Mouse (Mus musculus): ENCODE results near the gene Safb2. TPM values are rescaled to one million over a fixed set of nuclear protein-coding genes. Genes with fewer than 3 reads are reported as not detected.

The Safb2 gene
- polyA plus RNA-seq, 1 experiment from 2014 or later: 69.4 TPM

GRCm38 (mm10) chr17:56514330-56514729 is 70.1 kb downstream of the Safb2 start:
- ATAC-seq (ENCODE audit: insufficient read depth): no peak
- no peak for DNase-seq
- TF ChIP-seq CTCF (IDR thresholded peaks at IDR 0.05; ENCODE audit: low read depth): no peak
- no peaks in the 10 kb centered on the region for H3K36me3 ChIP-seq (ENCODE audit: insufficient read depth)
- no peak overlapping the region for H3K4me3 ChIP-seq (ENCODE audit: low read depth, low read length)
- no peak overlapping the region for H3K4me2 ChIP-seq
- H3K27me3 ChIP-seq (ENCODE audit: insufficient read depth, low read length): peaks cover 39% of the 10 kb centered on the region
- H3K4me1 ChIP-seq (ENCODE audit: insufficient read depth): peaks cover 3% of the 10 kb centered on the region; the same call in 1 of the 2 replicates
- H3K9me3 ChIP-seq (ENCODE audit: low read depth, low read length): no peaks in the 10 kb centered on the region
- H3K9ac ChIP-seq: no peak overlapping the region
- no peak overlapping the region for H3K27ac ChIP-seq (ENCODE audit: low read depth)

DNA sequence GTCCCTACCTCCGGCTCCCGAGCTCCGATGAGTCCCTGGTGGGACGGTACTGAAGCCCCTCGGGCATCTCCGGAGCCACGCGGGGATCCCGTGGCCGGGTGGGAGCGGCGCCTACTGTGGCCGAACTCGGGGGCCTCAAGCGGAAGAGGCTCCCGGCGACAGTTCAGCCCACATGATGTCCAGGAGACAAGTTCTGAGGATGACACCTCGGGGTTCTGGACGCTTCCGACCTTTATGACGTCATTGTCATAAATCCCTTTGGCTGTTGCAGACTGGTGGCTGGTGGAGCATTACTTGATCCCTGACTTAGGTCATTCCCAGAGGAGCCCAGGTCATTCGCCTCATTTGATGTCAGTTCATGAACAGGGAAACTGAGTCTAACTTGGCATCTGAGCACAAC is 72.1 kb downstream of the Safb2 start, which contains the start of gene Znrf4:
Znrf4 (minus strand) TSS at position 122 of the 400 bp plus-strand sequence.
- H3K27ac ChIP-seq (ENCODE audit: low read depth): no peak within 1 kb of the TSS
- no peaks in the 10 kb centered on the region for H3K9me3 ChIP-seq (ENCODE audit: low read depth, low read length)
- no peak for TF ChIP-seq CTCF (IDR thresholded peaks at IDR 0.05; ENCODE audit: low read depth)
- peaks cover 48% of the 10 kb centered on the region for H3K27me3 ChIP-seq (ENCODE audit: insufficient read depth, low read length)
- H3K4me2 ChIP-seq: peak within 1 kb of the TSS; percentile 54
- H3K4me3 ChIP-seq (ENCODE audit: low read depth, low read length): peak within 1 kb of the TSS; percentile 22
- DNase-seq (no peak), ATAC-seq (ENCODE audit: insufficient read depth) (no peak)
- peaks cover 3% of the 10 kb centered on the region; the same call in 1 of the 2 replicates for H3K4me1 ChIP-seq (ENCODE audit: insufficient read depth)
- no peaks in the 10 kb centered on the region for H3K36me3 ChIP-seq (ENCODE audit: insufficient read depth)
- no peak within 1 kb of the TSS for H3K9ac ChIP-seq
- 59% methylated on average over 22 of the region's 22 CpGs for WGBS

DNA sequence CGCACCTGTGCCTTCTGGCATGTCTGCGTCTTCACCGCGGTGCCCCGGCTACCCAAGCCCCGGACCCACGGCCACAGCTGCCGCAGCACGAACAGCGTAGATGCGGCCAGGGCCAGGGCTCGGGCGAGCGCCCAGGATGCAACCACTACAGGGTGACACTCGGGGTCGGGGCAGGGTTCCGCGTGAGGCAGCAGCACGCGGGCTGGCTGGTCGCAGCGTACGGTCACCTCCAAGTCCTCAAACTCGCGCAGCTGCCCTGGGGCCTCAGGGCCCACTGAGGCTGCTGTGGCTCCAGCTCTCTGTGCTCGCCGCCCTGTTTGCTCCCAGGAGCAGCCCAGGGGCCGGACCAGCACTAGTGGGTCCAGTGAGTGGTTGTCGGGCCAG is 72.7 kb downstream of the Safb2 start:
- TF ChIP-seq CTCF (IDR thresholded peaks at IDR 0.05; ENCODE audit: low read depth): no peak
- ATAC-seq (ENCODE audit: insufficient read depth) (no peak), DNase-seq (no peak)
- peaks cover 48% of the 10 kb centered on the region for H3K27me3 ChIP-seq (ENCODE audit: insufficient read depth, low read length)
- H3K4me3 ChIP-seq (ENCODE audit: low read depth, low read length): peak overlapping the region; percentile 22
- H3K4me2 ChIP-seq: peak overlapping the region; percentile 54
- WGBS: 21% methylated on average over 29 of the region's 29 CpGs
- H3K9me3 ChIP-seq (ENCODE audit: low read depth, low read length): no peaks in the 10 kb centered on the region
- H3K27ac ChIP-seq (ENCODE audit: low read depth): no peak overlapping the region
- H3K4me1 ChIP-seq (ENCODE audit: insufficient read depth): peaks cover 3% of the 10 kb centered on the region; the same call in 1 of the 2 replicates
- no peaks in the 10 kb centered on the region for H3K36me3 ChIP-seq (ENCODE audit: insufficient read depth)
- H3K9ac ChIP-seq: no peak overlapping the region

GRCm38 (mm10) chr17:56510970-56511706 is 73.2 kb downstream of the Safb2 start:
- no peak for ATAC-seq (ENCODE audit: insufficient read depth)
- peaks cover 48% of the 10 kb centered on the region for H3K27me3 ChIP-seq (ENCODE audit: insufficient read depth, low read length)
- no peak for TF ChIP-seq CTCF (IDR thresholded peaks at IDR 0.05; ENCODE audit: low read depth)
- DNase-seq: peak; percentile 59
- H3K36me3 ChIP-seq (ENCODE audit: insufficient read depth): no peaks in the 10 kb centered on the region
- no peaks in the 10 kb centered on the region for H3K9me3 ChIP-seq (ENCODE audit: low read depth, low read length)
- H3K27ac ChIP-seq (ENCODE audit: low read depth): no peak overlapping the region
- H3K4me1 ChIP-seq (ENCODE audit: insufficient read depth): no peaks in the 10 kb centered on the region; the same call in 1 of the 2 replicates
- WGBS: 6% methylated on average over 53 of the region's 60 CpGs
- H3K4me2 ChIP-seq: peak overlapping the region; percentile 54
- H3K4me3 ChIP-seq (ENCODE audit: low read depth, low read length): peak overlapping the region; percentile 22
- H3K9ac ChIP-seq: no peak overlapping the region

Other genes with a start within 250 kb of the Safb2 start
- gene Ptprs, start 108.1 kb downstream of the Safb2 start, polyA plus RNA-seq (2014; fragmentation: Nextera tagmentation; extraction: Ambion mirVana): 96.8 and 112 TPM in 2 replicates
- gene Znrf4, start 72.2 kb downstream of the Safb2 start, polyA plus RNA-seq (2014; fragmentation: Nextera tagmentation; extraction: Ambion mirVana): not detected in 2 replicates
- gene Gm20219, start 30.2 kb downstream of the Safb2 start, polyA plus RNA-seq (2014; fragmentation: Nextera tagmentation; extraction: Ambion mirVana): 1.4 and 1.6 TPM in 2 replicates
- gene Safb, start 240 bp upstream of the Safb2 start, polyA plus RNA-seq (2014; fragmentation: Nextera tagmentation; extraction: Ambion mirVana): 83.1 and 87.9 TPM in 2 replicates
- gene 2410015M20Rik, start 25.2 kb upstream of the Safb2 start, polyA plus RNA-seq (2014; fragmentation: Nextera tagmentation; extraction: Ambion mirVana): 198 and 201 TPM in 2 replicates
- 2,014 and 2,172 TPM in 2 replicates for gene Rpl36, start 28.8 kb upstream of the Safb2 start, polyA plus RNA-seq (2014; fragmentation: Nextera tagmentation; extraction: Ambion mirVana)
- gene Lonp1, start 42.3 kb upstream of the Safb2 start, polyA plus RNA-seq (2014; fragmentation: Nextera tagmentation; extraction: Ambion mirVana): 55.1 and 63.1 TPM in 2 replicates
- gene Catsperd, start 43.6 kb upstream of the Safb2 start, polyA plus RNA-seq (2014; fragmentation: Nextera tagmentation; extraction: Ambion mirVana): 0.57 and 0.76 TPM in 2 replicates
- gene Ranbp3, start 88.7 kb upstream of the Safb2 start, polyA plus RNA-seq (2014; fragmentation: Nextera tagmentation; extraction: Ambion mirVana): 93.8 and 105 TPM in 2 replicates
- gene Ndufa11, start 133.2 kb upstream of the Safb2 start, polyA plus RNA-seq (2014; fragmentation: Nextera tagmentation; extraction: Ambion mirVana): 449 and 463 TPM in 2 replicates
- 18.5 and 19.6 TPM in 2 replicates for gene Vmac, start 133.4 kb upstream of the Safb2 start, polyA plus RNA-seq (2014; fragmentation: Nextera tagmentation; extraction: Ambion mirVana)
- gene Nrtn, start 172.9 kb upstream of the Safb2 start, polyA plus RNA-seq (2014; fragmentation: Nextera tagmentation; extraction: Ambion mirVana): 9.5 and 12.1 TPM in 2 replicates
- gene Dus3l, start 180.2 kb upstream of the Safb2 start, polyA plus RNA-seq (2014; fragmentation: Nextera tagmentation; extraction: Ambion mirVana): 40.5 and 42.3 TPM in 2 replicates
- 1.2 and 1.4 TPM in 2 replicates for gene Prr22, start 185.7 kb upstream of the Safb2 start, polyA plus RNA-seq (2014; fragmentation: Nextera tagmentation; extraction: Ambion mirVana)
- gene Rfx2, start 246.4 kb upstream of the Safb2 start, polyA plus RNA-seq (2014; fragmentation: Nextera tagmentation; extraction: Ambion mirVana): 4.3 and 4.8 TPM in 2 replicates

Data from lung, embryonic 14.5 days (tissue).